Mouse (Mus musculus) megakaryocyte-erythroid progenitor cell, adult 5-6 weeks (primary cell): ENCODE data around the gene Ropn1. TPM values are rescaled to one million over a fixed set of nuclear protein-coding genes. Genes with fewer than 3 reads are reported as not detected.
"Not testable (repeated sequence)": the region's sequence is repeated elsewhere in the genome, so short reads cannot be mapped to it uniquely, and the experiment has no call there.

Experiments used
- ATAC-seq: replicated peaks from 2 replicates; pipeline ENCODE4 v1.8.0; 2016; ENCODE audit warnings: mild to moderate bottlenecking, inconsistent platforms; ENCODE audit not compliant: severe bottlenecking, poor library complexity, low FRiP score, low TSS enrichment
- total RNA-seq, 2 experiments: library from RNA; stranded (forward) in 1 of 2; stranded (reverse) in 1 of 2; fragments of 200-1000, 215-1000 nt in 1 of 2; fragments of >200 nt in 1 of 2; fragmentation: Nextera tagmentation in 1 of 2; gene quantifications; 2 replicates each; pipeline ENCODE4 v1.2.3; 2014 to 2017

Ropn1 gene
- total RNA-seq, 2 experiments from 2014 or later: not detected

GRCm38 (mm10) chr16:34681823-34682222 lies 32.1 kb downstream of the Ropn1 start:
- ATAC-seq: no peak

- no peak for ATAC-seq
These were observed 40.2 kb downstream of the Ropn1 start for GRCm38 (mm10) chr16:34689879-34690278.

- ATAC-seq: peak; percentile 99
These were observed 40.8 kb downstream of the Ropn1 start, which contains the start of gene Ccdc14 for GRCm38 (mm10) chr16:34690334-34691144. Gene Ccdc14, plus strand, starts transcription at chr16:34690616.

GRCm38 (mm10) chr16:34691156-34691555 lies 41.4 kb downstream of the Ropn1 start:
- peak; percentile 49 for ATAC-seq

GRCm38 (mm10) chr16:34694477-34694876 lies 44.8 kb downstream of the Ropn1 start:
- ATAC-seq: 0 out of 2 replicates have a peak, but pooled peaks have one; percentile 20

- ATAC-seq: not testable (repeated sequence)
These were observed 49.0 kb downstream of the Ropn1 start for GRCm38 (mm10) chr16:34698721-34699120.

- ATAC-seq: peak; percentile 85
These were observed 50.6 kb downstream of the Ropn1 start for GRCm38 (mm10) chr16:34700165-34700827.

GRCm38 (mm10) chr16:34700828-34701216 lies 51.1 kb downstream of the Ropn1 start:
- ATAC-seq: no peak

- ATAC-seq: no peak
These were observed 56.3 kb downstream of the Ropn1 start for GRCm38 (mm10) chr16:34706019-34706418.

- ATAC-seq: no peak
These were observed 56.8 kb downstream of the Ropn1 start for GRCm38 (mm10) chr16:34706487-34706946.

- no peak for ATAC-seq
These were observed 61.8 kb downstream of the Ropn1 start for GRCm38 (mm10) chr16:34711481-34711880.

GRCm38 (mm10) chr16:34725156-34725555 lies 75.4 kb downstream of the Ropn1 start:
- no peak for ATAC-seq

Other genes with a start within 250 kb of the Ropn1 start
- 1.6 and 1.7 TPM in 2 replicates for gene Kalrn, start 76.4 kb upstream of the Ropn1 start, total RNA-seq (2014; fragmentation: Nextera tagmentation)
- 3.7 and 4.3 TPM in 2 replicates for gene Kalrn, start 76.4 kb upstream of the Ropn1 start, total RNA-seq (2017)
- gene Ccdc14, start 40.7 kb downstream of the Ropn1 start, total RNA-seq (2014; fragmentation: Nextera tagmentation): 18.9 and 21.8 TPM in 2 replicates
- gene Ccdc14, start 40.7 kb downstream of the Ropn1 start, total RNA-seq (2017): 9.9 and 17.1 TPM in 2 replicates
- 2.3 and 2.4 TPM in 2 replicates for gene Mylk, start 95.3 kb downstream of the Ropn1 start, total RNA-seq (2014; fragmentation: Nextera tagmentation)
- gene Mylk, start 95.3 kb downstream of the Ropn1 start, total RNA-seq (2017): 0.84 and 1.6 TPM in 2 replicates